Mouse (Mus musculus): Measurements from ENCODE around the gene Extl1. TPM values are rescaled to one million over a fixed set of nuclear protein-coding genes. Genes with fewer than 3 reads are reported as not detected.

Extl1 gene
- total RNA-seq, 2 experiments from 2014 or later, result 25.5 to 29.2 TPM

DNA sequence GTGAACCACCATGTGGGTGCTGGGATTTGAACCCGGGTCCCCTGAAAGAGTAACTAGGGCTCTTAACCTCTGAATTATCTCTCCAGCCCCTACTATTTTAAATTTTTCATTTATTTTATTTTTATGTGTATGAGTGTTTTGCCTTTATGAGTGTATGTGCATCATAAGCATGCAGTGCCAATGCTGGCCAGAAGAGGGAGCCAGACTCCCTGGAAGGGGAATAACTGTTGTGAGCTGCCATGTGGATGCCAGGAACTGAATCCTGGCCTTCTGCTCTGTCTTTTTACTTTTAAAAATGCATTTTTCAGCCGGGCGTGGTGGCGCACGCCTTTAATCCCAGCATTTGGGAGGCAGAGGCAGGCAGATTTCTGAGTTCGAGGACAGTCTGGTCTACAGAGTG is 70.7 kb downstream of the Extl1 start:
- no peak for DNase-seq

DNA sequence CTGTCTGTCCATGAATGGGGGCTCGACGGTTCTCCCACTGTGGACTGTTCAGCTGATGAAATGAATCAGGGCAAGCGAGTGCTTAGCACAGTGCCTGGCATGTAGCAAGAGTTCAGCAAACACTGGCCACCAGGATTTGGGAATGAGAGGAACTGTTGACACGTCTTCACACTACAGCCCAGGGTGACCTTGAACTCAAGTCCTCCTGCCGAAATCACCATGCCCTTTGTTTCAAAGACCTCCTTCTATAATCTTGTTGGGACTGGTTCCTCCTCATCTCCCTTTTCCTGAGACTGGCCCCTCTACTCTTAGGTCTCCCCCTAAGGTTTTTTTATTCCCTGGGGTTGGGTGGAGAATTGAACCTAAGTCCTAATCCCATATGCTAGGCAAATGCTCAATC is 71.3 kb downstream of the Extl1 start:
- DNase-seq, result no peak

GRCm38 (mm10) chr4:134311784-134312183 is 71.9 kb downstream of the Extl1 start:
- DNase-seq, result peak; percentile 69

- DNase-seq, result no peak
These were observed 73.0 kb downstream of the Extl1 start for GRCm38 (mm10) chr4:134310656-134311055.

GRCm38 (mm10) chr4:134310106-134310505 is 73.5 kb downstream of the Extl1 start:
- DNase-seq, result peak; percentile 52

DNA sequence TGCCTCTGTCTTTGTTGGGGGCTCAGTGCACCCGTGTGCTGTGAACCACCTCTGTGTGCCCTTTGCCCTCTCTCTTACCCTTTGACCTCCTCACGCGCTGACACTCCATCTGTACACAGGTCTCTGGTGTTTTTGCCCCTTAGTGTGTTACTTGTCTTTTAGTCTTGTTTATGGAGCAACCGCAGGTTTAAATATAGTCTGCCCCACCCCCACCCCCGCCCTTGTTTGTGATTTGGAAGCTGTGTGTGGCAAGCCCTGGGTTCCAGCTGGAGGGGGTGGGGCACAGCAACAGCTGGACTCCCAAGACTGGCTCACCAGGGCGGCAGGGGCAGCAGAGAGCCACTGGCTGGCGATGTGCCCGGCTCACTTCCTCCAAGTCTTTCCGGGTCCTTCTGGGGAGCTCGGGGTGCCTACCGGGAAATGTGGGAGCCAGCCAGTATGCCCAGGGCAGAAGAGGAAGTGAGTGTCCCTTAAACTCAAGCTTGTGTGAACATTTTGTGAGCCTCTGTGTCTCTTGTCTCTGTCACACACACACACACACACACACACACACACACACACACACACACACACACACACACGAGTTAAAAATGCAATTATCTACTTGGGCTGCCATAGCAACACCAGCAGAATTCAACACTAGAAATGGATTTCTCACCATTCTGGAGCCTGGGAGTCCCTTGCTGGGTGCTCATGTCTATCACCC is 76.1 kb downstream of the Extl1 start:
- DNase-seq, result peak; percentile 81

DNA sequence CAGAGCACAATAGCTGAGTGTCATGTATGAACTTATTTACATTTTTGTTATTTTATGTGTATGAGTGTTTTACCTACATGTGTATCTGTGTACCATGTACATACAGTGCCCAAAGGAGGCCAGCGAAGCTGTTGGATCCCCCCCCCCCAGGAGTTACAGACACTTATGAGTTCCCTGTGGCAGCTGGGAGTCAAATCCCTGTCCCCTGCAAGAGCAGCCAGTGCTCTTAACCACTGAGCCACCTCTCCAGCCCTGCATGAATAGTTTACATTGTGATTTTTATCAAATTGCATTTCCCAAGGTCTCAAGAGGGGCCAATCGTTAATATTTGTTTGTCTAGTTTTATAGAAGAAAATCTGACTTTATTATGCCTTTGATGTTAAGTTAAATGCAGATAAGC is 76.7 kb downstream of the Extl1 start:
- no peak for DNase-seq

Other genes starting within 250 kb of the Extl1 start
- 10 to 100 TPM; 38.9 to 63.2 TPM for gene Cep85, start 196.7 kb downstream of the Extl1 start, total RNA-seq (2021)
- gene Gm7534, start 180.8 kb downstream of the Extl1 start, total RNA-seq (2021), result not detected
- 1 to 10 TPM; 1.2 to 1.4 TPM for gene Catsper4, start 156.5 kb downstream of the Extl1 start, total RNA-seq (2021)
- 10 to 100 TPM; 22.8 to 32.8 TPM for gene Cnksr1, start 145.5 kb downstream of the Extl1 start, total RNA-seq (2021)
- gene E130218I03Rik, start 140.2 kb downstream of the Extl1 start, total RNA-seq (2021), result not detected
- gene Zfp593, start 138.3 kb downstream of the Extl1 start, total RNA-seq (2021), result 1 to 10 TPM; 3.3 to 4.4 TPM
- gene Gm30191, start 136.9 kb downstream of the Extl1 start, total RNA-seq (2021), result not detected
- gene Grrp1, start 129.7 kb downstream of the Extl1 start, total RNA-seq (2021), result 1 to 10 TPM; 3.4 TPM
- 1 to 10 TPM; 2.3 to 3.8 TPM for gene Pdik1l, start 96.0 kb downstream of the Extl1 start, total RNA-seq (2021)
- gene Trim63, start 68.7 kb downstream of the Extl1 start, total RNA-seq (2021), result 100 to 1,000 TPM; 113 to 253 TPM
- 1 to 10 TPM; 1.4 to 7.2 TPM for gene Slc30a2, start 40.7 kb downstream of the Extl1 start, total RNA-seq (2021)
- gene Pafah2, start 12.5 kb upstream of the Extl1 start, total RNA-seq (2021), result 1 to 10 TPM; 3.2 TPM
- 10 to 100 TPM in 1 of 2 experiments, 1 to 10 TPM in 1; 6.9 to 10.6 TPM for gene Stmn1, start 84.5 kb upstream of the Extl1 start, total RNA-seq (2021)
- 1 to 10 TPM; 2.3 to 4.9 TPM for gene Paqr7, start 112.8 kb upstream of the Extl1 start, total RNA-seq (2021)
- gene Aunip, start 127.1 kb upstream of the Extl1 start, total RNA-seq (2021), result not detected
- 100 to 1,000 TPM; 120 to 122 TPM for gene Mtfr1l, start 151.5 kb upstream of the Extl1 start, total RNA-seq (2021)
- gene Selenon, start 168.3 kb upstream of the Extl1 start, total RNA-seq (2021), result 1 to 10 TPM; 6.5 to 7.2 TPM

Measured in gastrocnemius, postnatal 25 days (tissue).